Mouse (Mus musculus): ENCODE results near the gene Ppp2r5d. TPM values are rescaled to one million over a fixed set of nuclear protein-coding genes. Genes with fewer than 3 reads are reported as not detected.
A peak's percentile ranks its signal among the peaks of the same experiment; 100 is the strongest.

The Ppp2r5d gene
- polyA plus RNA-seq, 1 experiment = 42.6 TPM

DNA sequence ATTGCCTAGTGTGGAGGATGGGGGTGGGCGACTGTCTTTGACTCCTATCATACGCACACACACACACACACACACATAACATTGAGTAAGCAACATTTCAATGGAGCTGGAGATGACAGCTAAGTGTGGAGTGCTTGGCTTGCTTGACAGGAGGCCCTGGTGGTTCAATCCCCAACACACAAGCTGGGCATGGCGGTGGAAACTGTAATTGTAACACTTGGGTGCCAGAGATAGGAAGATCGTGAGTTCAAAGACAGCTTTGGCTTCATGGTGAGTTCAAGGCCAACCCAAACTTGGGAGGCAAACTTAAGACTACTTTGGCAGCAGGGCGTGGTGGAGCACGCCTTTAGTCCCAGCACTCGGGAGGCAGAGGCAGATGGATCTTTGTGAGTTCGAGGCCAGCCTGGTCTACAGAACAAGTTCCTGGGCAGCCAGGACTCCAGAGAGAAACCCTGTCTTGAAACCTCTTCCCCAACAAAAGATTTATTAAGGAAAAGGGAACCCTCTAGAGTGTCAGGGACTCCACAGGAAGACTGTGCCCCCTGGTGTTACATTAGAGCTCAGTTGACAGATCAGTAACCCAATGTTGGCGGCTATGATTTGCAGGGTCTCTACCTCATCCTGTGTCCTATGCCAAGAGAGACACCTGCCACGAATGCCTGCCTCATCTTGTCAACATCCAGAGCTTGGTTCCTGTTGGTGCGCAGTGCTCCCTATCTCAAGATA is 10.0 kb upstream of the Ppp2r5d start:
- DNase-seq (ENCODE audit: low spot score) = no peak

DNA sequence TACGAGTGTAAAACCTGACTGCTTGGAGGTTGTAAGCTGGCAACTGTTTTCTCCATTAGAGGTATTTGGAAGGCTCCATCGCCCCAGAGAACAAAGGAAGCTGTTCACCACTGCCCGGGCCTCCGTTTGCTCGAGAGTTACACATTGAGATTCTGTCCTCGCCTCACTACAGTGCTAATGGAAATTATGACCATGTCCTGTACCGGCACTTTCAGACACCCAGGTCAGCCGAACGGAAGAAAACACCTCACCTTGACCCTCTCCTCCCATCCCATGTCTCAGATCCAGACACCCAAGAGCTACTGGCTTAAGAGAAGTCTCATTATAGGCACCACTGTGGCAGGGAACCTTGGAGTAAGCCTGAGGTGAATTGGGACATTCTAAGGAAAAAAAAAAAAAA is 8.9 kb upstream of the Ppp2r5d start:
- no peak for DNase-seq (ENCODE audit: low spot score)

DNA sequence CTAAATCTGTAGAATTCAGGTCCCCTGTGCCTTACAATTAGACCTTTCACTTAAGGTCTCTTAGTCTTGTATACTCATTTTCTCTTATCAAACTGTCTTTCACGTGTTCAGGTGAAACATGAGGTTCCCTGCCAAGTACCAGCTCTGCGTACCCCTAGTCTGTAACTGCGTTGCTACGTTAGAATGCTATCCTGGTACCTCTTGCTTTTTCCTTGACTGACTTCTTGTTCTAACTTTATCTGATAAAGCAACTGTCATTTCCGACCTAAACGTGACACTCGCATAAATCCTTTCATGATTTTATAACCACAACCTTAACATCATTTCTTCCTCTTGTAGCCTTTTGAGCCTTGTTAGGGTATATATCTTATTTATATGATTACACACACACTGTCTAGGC is 7.5 kb upstream of the Ppp2r5d start:
- DNase-seq (ENCODE audit: low spot score) = no peak

DNA sequence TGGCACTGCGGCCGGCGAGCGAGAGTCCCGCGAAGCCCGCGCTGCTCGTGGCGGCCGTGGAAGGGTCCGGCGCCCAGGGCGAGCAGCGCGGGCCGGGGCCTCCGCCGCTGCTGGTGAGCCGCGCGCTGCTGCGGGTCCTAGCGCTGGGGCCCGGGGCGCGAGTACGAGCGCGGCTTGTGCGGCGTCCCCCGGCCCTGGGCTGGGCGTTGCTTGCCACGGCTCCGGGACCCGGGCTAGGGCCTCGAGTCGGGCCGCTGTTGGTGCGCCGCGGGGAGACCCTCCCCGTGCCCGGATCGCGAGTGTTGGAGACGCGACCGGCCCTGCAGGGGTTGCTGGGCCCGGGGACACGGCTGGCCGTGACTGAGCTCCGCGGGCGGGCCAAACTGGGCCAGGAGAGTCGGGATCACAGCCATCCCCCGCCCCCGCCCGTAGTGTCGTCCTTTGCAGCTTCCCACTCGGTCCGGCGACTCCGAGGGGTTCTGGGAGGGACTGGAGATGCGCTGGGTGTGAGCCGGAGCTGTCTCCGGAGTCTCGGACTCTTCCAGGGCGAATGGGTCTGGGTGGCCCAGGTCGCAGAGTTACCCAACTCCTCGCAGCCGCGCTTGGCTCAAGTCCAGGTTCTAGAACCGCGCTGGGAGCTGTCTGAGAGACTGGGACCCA is 6.8 kb upstream of the Ppp2r5d start:
- DNase-seq (ENCODE audit: low spot score) = peak; percentile 46

DNA sequence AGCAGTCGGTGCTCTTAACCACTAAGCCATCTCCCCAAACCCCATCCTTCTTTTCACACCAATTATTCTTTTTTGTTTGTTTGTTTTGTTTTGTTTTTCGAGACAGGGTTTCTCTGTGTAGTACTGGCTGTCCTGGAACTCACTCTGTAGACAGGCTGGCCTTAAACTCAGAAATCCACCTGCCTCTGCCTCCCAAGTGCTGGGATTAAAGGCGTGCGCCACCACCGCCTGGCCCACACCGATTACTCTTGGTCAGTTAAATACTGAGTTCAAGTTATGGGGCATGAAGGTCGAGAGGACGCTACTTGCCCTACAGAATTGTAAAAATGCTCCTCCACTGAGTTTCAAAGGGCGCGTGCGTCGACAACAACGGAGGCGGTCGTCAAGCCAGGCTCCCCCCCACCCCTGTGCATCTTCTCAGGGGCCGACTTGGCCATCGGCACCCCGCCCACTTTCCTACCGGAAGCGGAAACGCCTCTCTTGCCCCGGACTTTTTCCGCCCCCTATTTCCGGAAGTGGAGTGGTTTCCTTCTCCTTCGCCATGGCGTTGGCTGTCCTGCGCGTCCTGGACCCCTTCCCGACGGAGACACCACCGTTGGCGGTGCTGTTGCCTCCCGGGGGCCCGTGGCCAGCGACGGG is 6.2 kb upstream of the Ppp2r5d start, which contains the start of gene Pex6:
Pex6 (plus strand) TSS at position 505 of the 639 bp plus-strand sequence.
- peak; percentile 75 for DNase-seq (ENCODE audit: low spot score)

DNA sequence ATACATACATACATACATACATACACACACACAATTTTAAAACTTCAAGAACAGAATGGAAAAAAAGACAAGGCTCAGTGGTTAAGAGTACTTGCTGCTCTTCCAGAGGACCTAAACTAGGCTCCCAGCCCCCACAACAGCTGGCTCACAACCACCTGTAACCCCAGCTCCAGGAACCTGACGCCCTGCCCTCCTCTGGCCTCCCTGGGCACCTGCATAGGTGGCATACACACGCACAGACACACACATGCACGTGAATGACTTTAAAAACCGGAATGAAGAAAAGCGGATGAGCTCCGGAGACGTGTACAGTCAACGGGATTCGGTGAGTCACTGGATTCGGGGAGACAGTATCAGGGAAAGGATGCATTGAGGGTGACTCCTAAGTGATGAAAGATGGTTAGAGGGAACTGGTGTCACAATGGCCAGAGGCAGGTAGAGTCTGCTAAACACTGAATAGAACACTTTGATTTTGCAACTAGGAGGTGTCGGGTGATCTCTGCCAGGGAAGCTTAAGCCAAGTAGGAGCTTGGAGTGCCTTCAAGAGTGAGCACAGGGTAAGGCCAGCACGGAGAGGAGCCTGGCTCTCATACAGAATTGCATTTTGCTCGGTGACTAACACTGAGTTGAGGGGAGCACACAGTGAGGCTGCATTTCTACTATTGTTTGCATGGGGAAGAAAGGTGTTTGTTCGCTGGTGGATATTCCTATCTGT is 1.6 kb upstream of the Ppp2r5d start:
- no peak for DNase-seq (ENCODE audit: low spot score)

DNA sequence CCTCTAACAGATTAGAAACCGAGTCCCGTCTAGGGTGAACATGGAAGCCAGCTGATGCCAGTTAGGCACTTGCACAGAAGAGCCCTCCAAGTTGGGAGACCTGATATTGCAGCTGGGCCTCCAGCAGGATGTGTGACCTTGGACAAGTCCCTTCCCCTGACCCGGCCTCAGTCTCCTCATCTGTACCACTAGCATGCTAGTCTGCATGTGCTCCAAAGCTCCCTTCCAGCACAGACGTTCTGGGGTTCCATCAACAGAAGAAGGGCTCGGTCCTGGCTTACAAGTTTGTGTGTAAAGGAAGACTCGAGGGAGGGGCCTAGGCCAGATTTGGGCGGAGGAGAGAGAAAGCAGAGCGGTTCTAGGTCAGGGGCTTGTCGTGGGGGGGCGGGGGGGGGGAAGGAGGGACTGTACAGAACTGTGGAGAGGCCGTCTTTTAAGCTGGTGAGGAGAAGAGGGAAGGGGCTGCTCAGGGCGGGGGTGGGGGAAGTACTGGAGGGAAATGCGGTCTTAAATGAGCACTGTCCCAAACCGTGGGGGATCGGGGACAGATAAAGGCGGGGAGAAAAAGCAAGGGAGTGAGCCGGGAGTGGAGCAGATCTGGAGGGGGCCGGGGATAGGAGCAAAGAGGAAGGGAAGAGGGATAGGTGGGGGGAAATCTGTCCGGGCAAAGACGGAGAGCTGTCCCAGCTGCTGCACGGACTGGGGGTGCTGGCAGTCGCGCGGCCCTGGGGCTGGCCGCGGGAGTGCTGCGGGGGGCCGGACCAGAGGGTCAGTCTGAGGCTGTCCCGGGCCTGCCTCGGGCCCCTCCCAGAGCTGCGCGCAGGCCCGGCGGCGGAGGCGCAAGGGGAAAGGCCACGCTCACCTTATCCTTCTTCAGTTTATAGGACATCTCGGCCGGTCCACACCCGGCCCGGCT is 682 bp downstream of the Ppp2r5d start:
- DNase-seq (ENCODE audit: low spot score) = no peak

DNA sequence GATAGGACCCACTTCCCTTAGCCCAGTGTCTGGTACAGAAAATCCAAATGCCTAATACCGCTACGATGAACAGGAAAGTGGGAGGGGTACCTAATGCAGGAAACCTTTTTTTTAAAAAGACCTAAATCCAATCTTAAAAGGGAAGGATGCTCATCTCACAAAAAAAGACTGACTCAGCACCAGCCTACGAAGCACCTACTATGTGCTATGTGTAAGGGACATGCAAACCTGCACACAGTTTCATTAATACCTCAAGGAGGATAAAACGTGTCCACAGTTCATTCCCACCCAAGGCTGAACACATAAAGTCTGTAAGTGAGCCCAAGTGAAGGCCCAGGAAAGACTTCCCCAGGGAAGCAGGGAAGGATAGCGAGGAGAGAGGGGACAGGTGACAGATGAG is 2.4 kb downstream of the Ppp2r5d start:
- no peak for DNase-seq (ENCODE audit: low spot score)

DNA sequence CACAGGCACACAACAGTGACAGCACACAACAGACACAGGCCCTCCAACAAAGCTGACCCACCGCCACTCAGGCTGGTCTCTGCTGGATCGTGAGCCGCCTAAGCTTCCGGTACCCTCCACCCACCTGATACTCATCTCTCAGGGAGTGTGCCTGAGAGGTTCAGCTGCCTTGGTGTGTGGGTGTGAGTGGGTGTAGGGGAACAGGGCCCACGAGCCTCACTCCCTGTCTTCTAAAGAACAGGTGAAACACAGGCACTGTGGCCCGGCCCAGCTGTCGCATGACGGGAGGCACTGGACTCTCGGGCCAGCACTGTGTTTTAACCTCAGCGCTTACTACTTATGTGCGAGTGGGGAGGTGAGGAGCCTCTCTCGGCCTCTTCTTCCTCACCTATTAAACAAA is 2.8 kb downstream of the Ppp2r5d start:
- DNase-seq (ENCODE audit: low spot score) = no peak

DNA sequence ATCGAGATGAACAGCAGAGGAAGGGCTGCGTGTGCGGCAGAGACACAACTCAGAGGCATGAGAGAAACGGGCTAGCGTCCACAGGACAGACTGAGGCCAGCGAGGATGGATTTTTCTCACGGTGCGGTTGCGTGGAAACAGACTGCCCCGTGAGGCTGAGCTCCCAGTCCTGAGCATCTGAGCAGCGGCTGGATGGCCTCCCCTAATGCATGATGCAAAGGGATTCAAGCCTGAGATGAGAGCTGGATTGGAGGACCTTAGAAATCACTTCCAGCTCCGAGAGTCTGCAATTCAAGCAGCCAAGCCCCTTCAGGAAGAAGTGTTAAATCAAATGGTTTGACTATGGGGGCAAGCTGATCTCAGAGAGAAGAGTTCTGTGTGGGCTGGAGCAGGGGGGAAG is 3.4 kb downstream of the Ppp2r5d start:
- DNase-seq (ENCODE audit: low spot score) = no peak

DNA sequence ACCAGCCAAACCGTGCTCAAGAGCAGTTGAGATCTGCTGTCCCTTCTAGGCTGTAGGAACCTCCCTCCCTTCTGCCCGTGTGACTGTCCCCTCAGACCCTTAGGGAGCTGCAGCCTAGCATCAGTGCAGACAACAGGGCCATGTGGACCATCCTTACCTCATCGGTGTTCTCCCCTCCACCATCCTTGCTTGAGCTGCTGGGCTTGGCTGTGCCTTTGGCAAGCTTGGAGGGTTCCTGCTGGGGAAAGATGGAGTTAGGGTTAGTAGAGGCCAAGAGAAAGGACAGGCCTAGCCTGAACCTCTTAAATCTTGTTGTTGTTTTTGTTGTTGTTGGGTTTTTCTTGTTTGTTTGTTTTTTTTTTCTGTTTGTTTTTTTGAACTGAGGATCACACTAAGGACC is 5.0 kb downstream of the Ppp2r5d start:
- DNase-seq (ENCODE audit: low spot score) = no peak

DNA sequence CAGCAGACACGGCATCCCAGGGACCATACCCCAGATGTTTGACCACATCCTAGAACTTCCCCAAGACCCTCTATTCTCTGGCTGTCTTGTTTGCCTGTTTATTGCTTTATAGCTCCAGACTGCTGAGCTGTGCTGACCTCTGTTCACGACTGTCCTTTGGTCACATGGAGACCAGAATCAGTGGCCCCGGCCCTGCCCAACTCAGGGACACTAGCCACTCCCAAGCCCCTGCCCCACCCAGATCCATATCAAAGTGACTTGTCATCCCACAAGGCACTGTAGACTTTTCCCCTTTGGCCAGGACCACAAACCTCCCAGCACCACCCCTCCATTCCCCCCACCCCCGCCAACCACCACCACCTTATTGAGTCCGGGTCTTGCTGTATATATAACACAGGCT is 5.7 kb downstream of the Ppp2r5d start:
- no peak for DNase-seq (ENCODE audit: low spot score)

DNA sequence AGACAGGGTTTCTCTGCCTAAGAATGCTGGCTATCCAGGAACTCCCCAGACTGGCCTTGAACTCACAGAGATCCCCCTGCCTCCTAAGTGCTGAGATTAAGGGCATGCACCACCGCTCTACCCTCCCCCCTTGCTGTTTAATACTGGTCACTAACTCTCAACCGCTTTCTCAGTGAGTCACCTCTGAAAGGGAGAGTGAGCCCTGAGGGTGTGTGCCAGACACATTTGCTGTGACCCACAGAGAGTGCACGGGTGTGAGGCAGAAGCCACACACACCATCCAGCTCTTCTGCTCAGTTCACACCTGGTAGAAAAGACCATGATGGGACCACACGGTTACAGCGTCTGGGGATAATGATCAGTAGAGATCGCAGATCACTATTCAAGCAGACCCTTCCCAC is 6.4 kb downstream of the Ppp2r5d start:
- no peak for DNase-seq (ENCODE audit: low spot score)

DNA sequence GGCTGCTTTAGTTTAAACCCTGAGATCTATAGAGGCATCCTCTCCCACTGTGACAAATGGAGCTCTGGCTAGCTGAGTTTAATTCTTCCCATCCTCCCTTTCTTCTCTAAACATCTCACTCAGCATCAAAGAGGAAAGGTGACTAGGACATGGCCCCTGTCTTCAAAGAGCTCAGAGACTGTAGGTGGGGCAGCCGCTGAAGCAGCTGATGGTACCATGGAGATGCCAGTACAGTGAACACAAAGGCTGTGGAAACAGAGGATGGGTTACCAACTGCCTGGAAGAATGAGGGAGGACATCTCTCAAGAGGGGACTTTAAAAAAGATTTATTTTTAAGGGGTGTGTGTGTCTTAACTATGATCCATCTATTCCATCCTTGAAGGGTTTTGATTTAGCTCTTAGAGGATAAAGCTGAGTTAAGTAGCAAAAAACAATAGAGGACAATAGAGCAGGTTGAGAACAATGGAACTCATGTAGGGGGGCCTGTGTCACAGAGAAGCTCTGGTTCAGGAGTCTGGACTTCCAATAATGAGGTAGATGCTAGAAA is 10.3 kb downstream of the Ppp2r5d start:
- DNase-seq (ENCODE audit: low spot score) = no peak

DNA sequence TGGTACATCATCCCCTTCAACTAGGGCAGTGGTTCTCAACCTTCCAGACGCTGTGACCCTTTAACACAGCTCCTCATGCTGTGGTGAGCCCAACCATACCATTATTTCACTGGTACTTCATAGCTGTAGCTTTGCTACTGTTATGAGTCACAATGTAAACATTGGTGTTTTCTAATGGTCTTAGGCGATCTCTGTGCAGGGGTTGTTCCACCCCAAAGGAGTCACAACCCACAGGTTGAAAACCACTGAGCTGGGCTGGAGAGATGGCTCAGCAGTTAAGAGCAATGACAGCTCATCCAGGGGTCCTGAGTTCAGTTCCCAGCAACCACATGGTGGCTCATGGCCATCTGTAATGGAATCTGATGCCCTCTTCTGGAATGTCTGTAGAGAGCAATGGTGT is 13.5 kb downstream of the Ppp2r5d start:
- no peak for DNase-seq (ENCODE audit: low spot score)

DNA sequence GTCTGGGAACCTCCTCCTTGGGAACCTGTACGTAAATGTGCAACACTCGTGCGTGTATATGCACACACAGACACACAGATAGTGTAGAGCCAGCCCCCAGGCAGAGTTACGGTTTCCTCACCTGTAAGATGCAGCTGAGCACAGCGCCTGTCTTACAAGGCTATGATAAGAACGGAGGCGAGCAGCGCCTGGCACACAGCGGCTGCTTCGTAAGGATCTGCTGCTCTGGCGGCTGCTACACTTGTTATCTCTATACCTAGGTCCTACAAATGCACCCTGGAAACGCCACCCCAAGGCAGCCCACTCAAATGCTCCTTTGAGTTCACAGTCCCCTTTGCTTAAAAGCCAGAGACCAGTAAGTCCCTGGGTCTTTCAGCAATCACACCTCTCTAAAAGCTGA is 14.2 kb downstream of the Ppp2r5d start:
- DNase-seq (ENCODE audit: low spot score) = no peak

DNA sequence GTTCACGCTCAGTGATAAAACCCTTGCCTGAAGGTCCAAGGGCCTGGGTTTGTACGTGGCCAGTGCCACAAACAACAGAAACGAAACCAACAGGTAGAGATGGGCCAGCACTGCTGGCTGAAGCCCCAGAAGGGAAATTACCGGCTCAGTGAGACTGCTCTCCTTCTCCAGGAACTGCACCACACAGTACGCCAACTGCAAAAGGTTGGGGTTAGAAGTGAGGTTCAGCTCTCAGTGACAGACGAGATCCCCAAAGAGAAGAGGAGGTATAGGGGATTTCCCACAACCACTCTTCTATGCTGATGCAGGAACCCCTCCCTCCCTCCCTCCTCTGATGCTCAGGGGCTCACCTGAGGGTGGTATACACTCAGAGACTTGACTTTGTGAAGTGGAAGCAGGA is 19.0 kb downstream of the Ppp2r5d start:
- DNase-seq (ENCODE audit: low spot score) = no peak

DNA sequence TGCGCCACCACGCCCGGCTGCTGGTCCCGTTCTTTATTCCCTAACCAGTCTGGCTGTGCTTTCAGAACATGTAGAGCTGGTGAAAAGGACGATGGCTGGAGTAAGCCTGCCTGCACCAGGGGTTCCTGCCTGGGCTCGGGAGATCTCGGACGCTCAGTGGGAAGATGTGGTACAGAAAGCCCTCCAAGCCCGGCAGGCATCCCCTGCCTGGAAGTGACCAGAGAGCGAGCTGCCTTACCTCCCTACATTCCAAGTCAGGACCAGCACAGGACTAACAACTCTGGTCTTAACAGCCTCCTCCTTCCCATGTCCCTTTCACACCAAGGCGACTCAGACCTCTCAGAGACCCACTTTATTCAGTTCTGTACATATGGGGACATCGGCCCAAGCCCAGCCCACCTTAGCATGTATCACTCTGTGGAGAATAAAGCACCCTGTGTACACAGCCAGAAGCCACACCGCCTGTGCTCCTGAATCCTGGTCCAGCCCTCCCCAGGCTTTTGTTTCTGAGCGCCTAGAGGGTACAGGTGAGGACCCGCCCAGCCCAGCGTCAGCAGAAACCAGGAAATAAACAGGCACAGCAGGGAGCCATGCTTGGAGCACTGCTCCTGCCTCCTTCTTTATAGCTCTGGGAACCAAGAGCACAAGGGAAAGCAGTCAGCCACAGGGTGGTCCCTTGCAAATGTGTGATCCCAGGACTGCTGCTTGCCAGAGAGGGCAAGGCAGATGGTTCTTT is 22.1 kb downstream of the Ppp2r5d start:
- no peak for DNase-seq (ENCODE audit: low spot score)

DNA sequence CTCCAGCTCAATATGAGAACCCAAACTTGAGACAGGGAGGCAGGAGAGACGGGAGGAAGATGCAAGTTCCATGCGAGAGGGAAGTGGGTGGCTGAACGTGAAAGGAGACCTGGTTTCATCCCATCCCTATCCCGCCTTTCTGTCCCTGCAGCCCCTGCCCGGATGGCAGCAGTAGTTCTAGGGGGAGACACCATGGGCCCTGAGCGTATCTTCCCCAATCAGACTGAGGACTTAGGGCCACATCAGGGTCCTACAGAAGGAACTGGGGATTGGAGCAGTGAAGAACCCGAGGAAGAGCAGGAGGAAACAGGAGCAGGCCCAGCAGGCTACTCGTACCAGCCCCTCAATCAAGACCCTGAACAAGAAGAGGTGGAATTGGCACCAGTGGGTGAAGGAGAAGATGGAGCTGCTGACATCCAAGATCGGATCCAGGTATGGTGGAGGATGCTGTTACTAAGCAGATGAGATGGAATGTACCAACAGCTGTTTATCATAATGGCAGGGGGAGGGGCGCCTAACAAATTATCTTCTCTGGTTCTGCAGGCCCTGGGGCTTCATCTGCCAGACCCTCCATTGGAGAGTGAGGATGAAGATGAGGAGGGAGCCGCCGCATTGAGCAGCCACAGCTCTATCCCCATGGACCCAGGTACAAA is 23.3 kb downstream of the Ppp2r5d start:
- DNase-seq (ENCODE audit: low spot score) = no peak

Data from urinary bladder, adult 2 months (tissue).